Mouse (Mus musculus) neural tube, embryonic 14.5 days (tissue): ENCODE measurements at regions not wholly inside any gene's neighbourhood (a gene's known extent, or its start where the extent isn't known, plus 50 kb on each side); places are given as distances from the start of the nearest gene placed in this dataset.
A peak's percentile ranks its signal among the peaks of the same experiment; 100 is the strongest.

ENCODE experiments used
- ATAC-seq: fragments of 200-750 bp; cut with Nextera tagmentation; 2 replicates; pipeline ENCODE4 v1.8.0; 2017; ENCODE audit warnings: low read depth, mild to moderate bottlenecking, moderate TSS enrichment, moderate library complexity
- H3K27ac ChIP-seq: fragments of 300-500 bp; sonication (generic); 2 replicates; pipeline ENCODE4 v1.5.1; 2014; ENCODE audit warnings: low read depth, mild to moderate bottlenecking, control low read depth, low read length, moderate library complexity, mixed read lengths
- H3K27me3 ChIP-seq: fragments of 300-500 bp; sonication (generic); 2 replicates; pipeline ENCODE4 v1.6.1; 2014; ENCODE audit warnings: low read length; ENCODE audit not compliant: control insufficient read depth, insufficient read depth
- H3K36me3 ChIP-seq: fragments of 300-500 bp; sonication (generic); 2 replicates; pipeline ENCODE4 v1.6.1; 2014; ENCODE audit warnings: low read length, mixed read lengths; ENCODE audit not compliant: control insufficient read depth, insufficient read depth
- H3K4me1 ChIP-seq: fragments of 300-500 bp; sonication (generic); 2 replicates; pipeline ENCODE4 v1.6.1; 2014; ENCODE audit warnings: low read length; ENCODE audit not compliant: control insufficient read depth, insufficient read depth
- H3K4me2 ChIP-seq: fragments of 300-500 bp; sonication (generic); 2 replicates; pipeline ENCODE4 v1.6.1; 2014; ENCODE audit warnings: mild to moderate bottlenecking, low read depth, low read length, control low read depth
- H3K4me3 ChIP-seq: fragments of 300-500 bp; sonication (generic); 2 replicates; pipeline ENCODE4 v1.5.1; 2014; ENCODE audit warnings: low read depth, low read length, control low read depth, mixed read lengths
- H3K9ac ChIP-seq: fragments of 300-500 bp; sonication (generic); replicated peaks from 2 replicates; pipeline ENCODE4 v1.6.1; 2014; ENCODE audit warnings: low read depth, mild to moderate bottlenecking, control low read depth, low read length, mixed read lengths
- H3K9me3 ChIP-seq: fragments of 300-500 bp; sonication (generic); 2 replicates; pipeline ENCODE4 v1.6.1; 2016; ENCODE audit warnings: low read length; ENCODE audit not compliant: control insufficient read depth
- WGBS: fragments of 180-500 bp; shearing (Covaris S2); extraction: QIAGEN DNeasy Blood & Tissue Kit; methylation state at CpG from one replicate; pipeline ENCODE4 v1.1.7; 2014; 5-methylcytosine and 5-hydroxymethylcytosine counted together

- 60% methylated on average over 3 of the region's 3 CpGs for WGBS
- no peak overlapping the region for H3K4me2 ChIP-seq
- H3K9me3 ChIP-seq, result no peaks in the 10 kb centered on the region
- ATAC-seq, result peak; percentile 90
- H3K27ac ChIP-seq, result no peak overlapping the region
- no peak overlapping the region for H3K4me3 ChIP-seq
- no peaks in the 10 kb centered on the region for H3K36me3 ChIP-seq
- no peaks in the 10 kb centered on the region for H3K4me1 ChIP-seq
- H3K27me3 ChIP-seq, result no peaks in the 10 kb centered on the region
- H3K9ac ChIP-seq, result no peak overlapping the region
Measured at GRCm38 (mm10) chr1:30751138-30751907, 122.4 kb downstream of the Phf3 start.

- H3K36me3 ChIP-seq, result no peaks in the 10 kb centered on the region
- H3K9ac ChIP-seq, result no peak overlapping the region
- no peak overlapping the region for H3K4me2 ChIP-seq
- no peak for ATAC-seq
- no peak overlapping the region for H3K4me3 ChIP-seq
- no peaks in the 10 kb centered on the region for H3K27me3 ChIP-seq
- no peaks in the 10 kb centered on the region for H3K9me3 ChIP-seq
- no peaks in the 10 kb centered on the region for H3K4me1 ChIP-seq
- no peak overlapping the region for H3K27ac ChIP-seq
Measured at GRCm38 (mm10) chr1:30741955-30742354, 131.8 kb downstream of the Phf3 start.

DNA sequence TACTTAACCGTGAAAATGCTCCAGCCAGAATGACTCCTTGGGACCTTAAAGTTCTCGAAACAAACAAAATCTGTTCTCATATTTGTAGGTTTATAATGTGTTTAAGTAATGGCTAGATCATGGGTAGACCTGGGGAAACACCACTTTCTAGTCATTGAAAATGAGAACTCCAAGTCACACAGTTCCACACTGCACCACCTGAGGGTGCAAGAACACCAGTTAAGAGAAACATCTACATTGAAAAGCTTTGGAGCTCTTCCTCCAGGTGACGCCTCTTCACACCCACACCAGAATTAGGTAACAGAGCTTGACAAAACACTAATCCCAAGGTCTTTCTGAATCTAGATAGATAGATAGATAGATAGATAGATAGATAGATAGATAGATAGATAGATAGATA, 132.9 kb downstream of the Phf3 start:
- 78% methylated on average over 3 of the region's 3 CpGs for WGBS
- peak; percentile 65; the same call in 1 of the 2 replicates for ATAC-seq
- no peaks in the 10 kb centered on the region for H3K4me1 ChIP-seq

GRCm38 (mm10) chr1:30721519-30721918, 152.2 kb downstream of the Phf3 start:
- 64% methylated on average over 2 of the region's 2 CpGs for WGBS
- no peak for ATAC-seq

More for the DNA sequence above, 132.9 kb downstream of the Phf3 start:
- Histone ChIP-seq H3K4me2 (no peak overlapping the region), H3K27me3 (no peaks in the 10 kb centered on the region), H3K27ac (no peak overlapping the region), H3K9ac (no peak overlapping the region), H3K4me3 (no peak overlapping the region), H3K9me3 (no peaks in the 10 kb centered on the region), H3K36me3 (no peaks in the 10 kb centered on the region)

DNA sequence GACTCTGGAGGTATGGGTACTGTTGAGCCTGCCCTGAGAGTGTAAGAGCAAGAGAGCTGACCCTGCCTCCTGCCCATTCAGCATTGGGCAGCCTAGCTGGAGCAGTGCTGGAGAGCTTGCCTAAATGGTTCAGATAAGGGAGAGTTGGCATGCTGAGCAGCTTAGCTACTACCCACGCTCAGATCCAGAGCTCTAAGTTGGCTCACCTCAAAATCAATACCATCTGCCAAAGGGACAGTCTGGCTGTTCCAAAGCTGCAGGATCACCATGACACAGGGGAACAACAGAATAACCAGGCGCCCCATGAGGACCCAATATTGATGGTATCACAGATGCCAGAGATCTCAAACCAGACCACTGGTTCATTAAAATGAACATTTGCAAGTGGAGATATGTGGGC, 152.9 kb downstream of the Phf3 start:
- no peaks in the 10 kb centered on the region for H3K9me3 ChIP-seq
- H3K4me1 ChIP-seq, result no peaks in the 10 kb centered on the region
- H3K27ac ChIP-seq, result no peak overlapping the region
- no peaks in the 10 kb centered on the region for H3K27me3 ChIP-seq
- WGBS, result 84% methylated on average over 2 of the region's 2 CpGs
- ATAC-seq, result no peak
- no peaks in the 10 kb centered on the region for H3K36me3 ChIP-seq
- H3K4me3 ChIP-seq, result no peak overlapping the region
- H3K4me2 ChIP-seq, result no peak overlapping the region
- H3K9ac ChIP-seq, result no peak overlapping the region

More at GRCm38 (mm10) chr1:30721519-30721918, 152.2 kb downstream of the Phf3 start:
- H3K27ac ChIP-seq, result no peak overlapping the region
- no peak overlapping the region for H3K4me2 ChIP-seq
- H3K4me3 ChIP-seq, result no peak overlapping the region
- H3K27me3 ChIP-seq, result no peaks in the 10 kb centered on the region
- no peaks in the 10 kb centered on the region for H3K4me1 ChIP-seq
- no peaks in the 10 kb centered on the region for H3K36me3 ChIP-seq
- no peaks in the 10 kb centered on the region for H3K9me3 ChIP-seq
- H3K9ac ChIP-seq, result no peak overlapping the region

DNA sequence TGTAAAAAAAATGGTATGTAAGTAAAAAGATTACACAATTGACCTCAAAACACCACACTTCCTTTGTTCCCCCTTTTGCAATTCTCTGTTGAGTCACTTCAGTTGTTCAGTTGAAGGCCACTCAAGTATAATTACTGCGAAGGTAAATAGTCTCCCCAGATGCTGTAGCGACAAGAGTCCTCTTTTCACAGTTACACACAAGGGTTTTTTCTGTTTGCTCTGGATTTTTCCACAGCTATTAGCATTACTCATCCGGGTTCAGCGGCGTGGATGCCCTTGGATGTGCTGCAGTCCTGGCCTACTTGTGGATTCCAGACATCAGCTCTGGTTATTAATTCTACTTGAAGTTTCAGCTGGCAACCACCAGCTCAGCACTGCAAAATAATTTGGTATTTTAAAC, 155.1 kb downstream of the Phf3 start:
- Histone ChIP-seq H3K4me2 (no peak overlapping the region), H3K9ac (no peak overlapping the region), H3K36me3 (no peaks in the 10 kb centered on the region), H3K4me3 (no peak overlapping the region), H3K4me1 (no peaks in the 10 kb centered on the region), H3K27me3 (no peaks in the 10 kb centered on the region), H3K27ac (no peak overlapping the region), H3K9me3 (no peaks in the 10 kb centered on the region)
- no peak for ATAC-seq
- 83% methylated on average over 5 of the region's 5 CpGs for WGBS

GRCm38 (mm10) chr1:30716346-30716745, 157.4 kb downstream of the Phf3 start:
- no peaks in the 10 kb centered on the region for H3K9me3 ChIP-seq
- H3K4me3 ChIP-seq, result no peak overlapping the region
- no peak overlapping the region for H3K4me2 ChIP-seq
- H3K36me3 ChIP-seq, result no peaks in the 10 kb centered on the region
- ATAC-seq, result no peak
- H3K27ac ChIP-seq, result no peak overlapping the region
- H3K9ac ChIP-seq, result no peak overlapping the region
- no peaks in the 10 kb centered on the region for H3K4me1 ChIP-seq
- WGBS, result 27% methylated on average over 1 of the region's 1 CpGs
- H3K27me3 ChIP-seq, result no peaks in the 10 kb centered on the region

DNA sequence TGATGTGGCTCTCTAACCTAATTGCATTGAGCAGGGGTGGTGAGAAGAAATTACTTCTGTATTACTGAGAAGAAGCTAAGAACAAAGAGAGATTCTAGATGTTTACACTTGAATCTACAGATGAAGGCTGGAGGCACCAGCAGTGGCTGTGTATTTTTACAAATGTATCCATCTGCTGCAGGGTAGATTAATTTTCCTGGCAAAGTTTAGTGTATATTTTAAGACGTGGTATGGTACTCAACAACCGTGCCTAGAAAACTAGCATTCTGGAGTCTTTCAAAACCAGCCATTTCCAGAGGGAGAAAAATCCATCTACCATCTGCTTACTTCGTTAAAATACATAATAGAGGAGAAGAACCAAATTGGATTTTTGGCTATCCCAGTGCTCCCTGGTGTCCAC, 172.6 kb downstream of the Phf3 start:
- no peaks in the 10 kb centered on the region for H3K4me1 ChIP-seq
- H3K4me3 ChIP-seq, result no peak overlapping the region
- 45% methylated on average over 3 of the region's 3 CpGs for WGBS
- no peak overlapping the region for H3K4me2 ChIP-seq
- no peak overlapping the region for H3K27ac ChIP-seq
- no peaks in the 10 kb centered on the region for H3K9me3 ChIP-seq
- H3K36me3 ChIP-seq, result no peaks in the 10 kb centered on the region
- peak; percentile 44; the same call in 1 of the 2 replicates for ATAC-seq
- no peak overlapping the region for H3K9ac ChIP-seq
- no peaks in the 10 kb centered on the region for H3K27me3 ChIP-seq

- 40% methylated on average over 10 of the region's 10 CpGs for WGBS
Measured at GRCm38 (mm10) chr1:30700399-30701081, 173.2 kb downstream of the Phf3 start.

More at GRCm38 (mm10) chr1:30700399-30701081, 173.2 kb downstream of the Phf3 start:
- Histone ChIP-seq H3K27ac (no peak overlapping the region), H3K4me3 (no peak overlapping the region), H3K4me2 (no peak overlapping the region), H3K27me3 (no peaks in the 10 kb centered on the region), H3K36me3 (no peaks in the 10 kb centered on the region), H3K9me3 (no peaks in the 10 kb centered on the region), H3K4me1 (no peaks in the 10 kb centered on the region), H3K9ac (no peak overlapping the region)
- peak; percentile 96 for ATAC-seq
